Mouse (Mus musculus): ENCODE data around the gene St6galnac3. TPM values are rescaled to one million over a fixed set of nuclear protein-coding genes. Genes with fewer than 3 reads are reported as not detected.

Gene St6galnac3
- total and polyA plus RNA-seq, 3 experiments = 0.08 to 1.1 (median 0.38) TPM

DNA sequence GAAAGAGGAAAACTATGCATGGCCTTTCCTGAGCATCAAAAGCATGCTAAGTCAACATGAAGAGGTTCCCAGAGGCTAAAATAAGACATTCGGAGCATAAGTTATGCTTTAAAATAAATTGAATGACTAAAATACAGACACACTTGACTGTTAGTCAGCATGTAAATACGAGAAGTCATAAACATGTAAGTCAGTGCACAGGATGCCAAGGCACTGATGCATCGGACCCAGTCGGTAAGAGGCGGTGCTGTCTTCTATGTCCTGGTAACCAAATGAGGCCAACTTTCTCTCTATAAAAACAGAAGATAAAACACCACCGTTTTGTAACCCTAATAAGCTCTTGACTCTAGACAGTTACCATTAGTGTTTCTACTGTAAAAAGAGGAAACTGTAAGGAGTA lies 317.3 kb downstream of the St6galnac3 start:
- no peak for TF ChIP-seq CHD1 (IDR thresholded peaks at IDR 0.05; ENCODE audit: low read depth, low read length)
- TF ChIP-seq BHLHE40 (IDR thresholded peaks at IDR 0.05; ENCODE audit: low read depth, low read length) = no peak
- no peak for TF ChIP-seq GABPA (IDR thresholded peaks at IDR 0.05; ENCODE audit: insufficient replicate concordance, low read depth, low read length)
- TF ChIP-seq JUN (IDR thresholded peaks at IDR 0.05; ENCODE audit: insufficient read depth, low read depth, low read length) = no peak
- TF ChIP-seq USF1 (IDR thresholded peaks at IDR 0.05; ENCODE audit: low read depth, low read length) = no peak
- TF ChIP-seq ZC3H11A (IDR thresholded peaks at IDR 0.05; ENCODE audit: low read depth, low read length) = no peak
- TF ChIP-seq ELF1 (IDR thresholded peaks at IDR 0.05; ENCODE audit: low read depth, low read length) = no peak
- TF ChIP-seq ZNF384 (IDR thresholded peaks at IDR 0.05; ENCODE audit: low read depth, low read length) = no peak
- no peak for TF ChIP-seq MEF2A (IDR thresholded peaks at IDR 0.05; ENCODE audit: borderline replicate concordance, low read depth, low read length)
- TF ChIP-seq CHD2 (IDR thresholded peaks at IDR 0.05; ENCODE audit: low read length) = no peak
- TF ChIP-seq PAX5 (IDR thresholded peaks at IDR 0.05; ENCODE audit: low read length) = no peak
- H3K36me3 ChIP-seq (replicated peaks in 1 of 2; ENCODE audit: control insufficient read depth in 1 of 2, insufficient read depth in 1 of 2, low read length in 1 of 2) = no peaks in the 10 kb centered on the region
- in situ Hi-C loops (cut with MboI; ENCODE audit: low pct_ligation_motif_present, low pct_unique_long_range_greater_than_20kb, low sequenced_read_pairs) = no loop called here

DNA sequence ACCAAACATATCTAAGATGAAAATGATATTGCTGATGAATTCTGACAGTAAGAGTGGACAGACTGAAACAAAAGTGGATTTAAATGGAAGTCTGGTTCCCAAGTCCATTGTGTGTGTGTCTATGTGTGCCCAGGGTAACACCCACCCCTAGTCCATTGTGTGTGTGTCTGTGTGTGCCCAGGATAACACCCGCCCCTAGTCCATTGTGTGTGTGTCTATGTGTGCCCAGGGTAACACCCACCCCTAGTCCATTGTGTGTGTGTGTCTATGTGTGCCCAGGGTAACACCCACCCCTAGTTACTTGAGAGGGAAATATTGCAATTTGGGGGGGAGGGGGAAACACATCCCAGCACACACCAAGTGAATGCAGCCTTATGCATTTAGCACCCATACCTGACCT lies 318.1 kb downstream of the St6galnac3 start:
- Histone ChIP-seq H3K79me2 (replicated peaks; ENCODE audit: control insufficient read depth, extremely low read depth, insufficient read depth, poor library complexity, severe bottlenecking) (no peaks in the 10 kb centered on the region), H3K4me3 (replicated peaks in 1 of 3; ENCODE audit: low read depth in 2 of 3, low read length in 2 of 3, poor library complexity in 1 of 3) (no peak overlapping the region), H3K9me3 (replicated peaks; ENCODE audit: low read length) (no peaks in the 10 kb centered on the region), H3K36me3 (replicated peaks in 1 of 2; ENCODE audit: control insufficient read depth in 1 of 2, insufficient read depth in 1 of 2, low read length in 1 of 2) (no peaks in the 10 kb centered on the region), H3K4me1 (ENCODE audit: control insufficient read depth in 1 of 2, insufficient read depth in 2 of 2) (peaks cover 0 to 6% of the 10 kb centered on the region in 2 experiments; a peak in 2 of 4 replicates), H3K27ac (ENCODE audit: insufficient read depth, low read depth) (no peak overlapping the region), H3K4me2 (ENCODE audit: insufficient read depth, low read depth, poor library complexity, severe bottlenecking) (no peak overlapping the region), H3K27me3 (replicated peaks) (no peaks in the 10 kb centered on the region), H3K9ac (ENCODE audit: insufficient read depth, low read depth) (no peak overlapping the region)
- TF ChIP-seq NELFE (IDR thresholded peaks at IDR 0.05; ENCODE audit: low read depth, low read length) = no peak
- no peak for TF ChIP-seq RCOR1 (conservative IDR thresholded peaks at IDR 0.05; ENCODE audit: low read depth, low read length)
- TF ChIP-seq TBP (conservative IDR thresholded peaks at IDR 0.05; ENCODE audit: low read depth, low read length) = no peak
- no peak for TF ChIP-seq HCFC1 (IDR thresholded peaks at IDR 0.05; ENCODE audit: low read depth, low read length)
- no peak for TF ChIP-seq MAFK (IDR thresholded peaks at IDR 0.05; ENCODE audit: insufficient replicate concordance, low read length)
- TF ChIP-seq ZKSCAN1 (IDR thresholded peaks at IDR 0.05; ENCODE audit: borderline replicate concordance, low read depth, low read length) = no peak
- dilution Hi-C loops (cut with MboI; ENCODE audit: extremely low pct_ligation_motif_present, extremely low pct_unique_long_range_greater_than_20kb, low sequenced_read_pairs) = no loop called here
- no peak for DNase-seq (ENCODE audit: extremely low read depth)
- in situ Hi-C loops (cut with MboI; ENCODE audit: low pct_ligation_motif_present, low pct_unique_long_range_greater_than_20kb, low sequenced_read_pairs) = no loop called here

More for the DNA sequence above, 317.3 kb downstream of the St6galnac3 start:
- DNase-seq (ENCODE audit: extremely low read depth) = no peak
- no peaks in the 10 kb centered on the region for H3K79me2 ChIP-seq (replicated peaks; ENCODE audit: control insufficient read depth, extremely low read depth, insufficient read depth, poor library complexity, severe bottlenecking)
- H3K4me3 ChIP-seq (replicated peaks in 1 of 3; ENCODE audit: low read depth in 2 of 3, low read length in 2 of 3, poor library complexity in 1 of 3) = no peak overlapping the region
- H3K9ac ChIP-seq (ENCODE audit: insufficient read depth, low read depth) = no peak overlapping the region
- no peaks in the 10 kb centered on the region for H3K27me3 ChIP-seq (replicated peaks)
- dilution Hi-C loops (cut with MboI; ENCODE audit: extremely low pct_ligation_motif_present, extremely low pct_unique_long_range_greater_than_20kb, low sequenced_read_pairs) = no loop called here
- H3K27ac ChIP-seq (ENCODE audit: insufficient read depth, low read depth) = no peak overlapping the region
- H3K4me2 ChIP-seq (ENCODE audit: insufficient read depth, low read depth, poor library complexity, severe bottlenecking) = no peak overlapping the region
- H3K4me1 ChIP-seq (ENCODE audit: control insufficient read depth in 1 of 2, insufficient read depth in 2 of 2) = peaks cover 0 to 6% of the 10 kb centered on the region in 2 experiments; a peak in 2 of 4 replicates
- H3K9me3 ChIP-seq (replicated peaks; ENCODE audit: low read length) = no peaks in the 10 kb centered on the region

All from CH12.LX (cell line).